Mouse (Mus musculus) lung, embryonic 14.5 days (tissue): Measurements from ENCODE around the gene Serinc5. TPM values are rescaled to one million over a fixed set of nuclear protein-coding genes. Genes with fewer than 3 reads are reported as not detected.

Experiments
- ATAC-seq: fragments of 200-750 bp; cut with Nextera tagmentation; 2 replicates; pipeline ENCODE4 v1.8.0; 2017; ENCODE audit warnings: mild to moderate bottlenecking, moderate TSS enrichment, moderate library complexity; ENCODE audit not compliant: insufficient read depth
- DNase-seq: peaks from one replicate; pipeline ENCODE4 v3.0.0-alpha.2; 2015
- H3K27ac ChIP-seq: fragments of 300-500 bp; sonication (generic); 2 replicates; pipeline ENCODE4 v1.5.1; 2014; ENCODE audit warnings: low read depth, mild to moderate bottlenecking, moderate library complexity
- H3K27me3 ChIP-seq: fragments of 300-500 bp; sonication (generic); 2 replicates; pipeline ENCODE4 v1.6.1; 2014; ENCODE audit warnings: low read length, control low read depth; ENCODE audit not compliant: insufficient read depth
- H3K36me3 ChIP-seq: fragments of 300-500 bp; sonication (generic); 2 replicates; pipeline ENCODE4 v1.6.1; 2014; ENCODE audit warnings: control low read depth; ENCODE audit not compliant: insufficient read depth
- H3K4me1 ChIP-seq: fragments of 300-500 bp; sonication (generic); 2 replicates; pipeline ENCODE4 v1.6.1; 2014; ENCODE audit warnings: antibody characterized with exemption, control low read depth; ENCODE audit not compliant: insufficient read depth
- H3K4me2 ChIP-seq: fragments of 300-500 bp; sonication (generic); 2 replicates; pipeline ENCODE4 v1.6.1; 2014; ENCODE audit warnings: mild to moderate bottlenecking
- H3K4me3 ChIP-seq: fragments of 300-500 bp; sonication (generic); 2 replicates; pipeline ENCODE4 v1.5.1; 2014; ENCODE audit warnings: low read depth, low read length
- H3K9ac ChIP-seq: fragments of 300-500 bp; sonication (generic); 2 replicates; pipeline ENCODE4 v1.6.1; 2014
- H3K9me3 ChIP-seq: fragments of 300-500 bp; sonication (generic); 2 replicates; pipeline ENCODE4 v1.6.1; 2016; ENCODE audit warnings: low read depth, low read length, control low read depth
- CTCF ChIP-seq: IDR thresholded peaks from 2 replicates; pipeline ENCODE4 v1.5.1; 2016; ENCODE audit warnings: antibody characterized with exemption, low read depth
- WGBS: fragments of 180-500 bp; shearing (Covaris S2); extraction: QIAGEN DNeasy Blood & Tissue Kit; methylation state at CpG from one replicate; pipeline ENCODE4 v1.1.7; 2014; 5-methylcytosine and 5-hydroxymethylcytosine counted together
- polyA plus RNA-seq: library from polyadenylated mRNA; unstranded; fragments of >200 nt; fragmentation: Nextera tagmentation; extraction: Ambion mirVana; gene quantifications from 2 replicates; pipeline ENCODE4 v1.2.1, GENCODE M21; 2014

The Serinc5 gene
- polyA plus RNA-seq, 1 experiment from 2014 or later = 22.0 TPM

DNA sequence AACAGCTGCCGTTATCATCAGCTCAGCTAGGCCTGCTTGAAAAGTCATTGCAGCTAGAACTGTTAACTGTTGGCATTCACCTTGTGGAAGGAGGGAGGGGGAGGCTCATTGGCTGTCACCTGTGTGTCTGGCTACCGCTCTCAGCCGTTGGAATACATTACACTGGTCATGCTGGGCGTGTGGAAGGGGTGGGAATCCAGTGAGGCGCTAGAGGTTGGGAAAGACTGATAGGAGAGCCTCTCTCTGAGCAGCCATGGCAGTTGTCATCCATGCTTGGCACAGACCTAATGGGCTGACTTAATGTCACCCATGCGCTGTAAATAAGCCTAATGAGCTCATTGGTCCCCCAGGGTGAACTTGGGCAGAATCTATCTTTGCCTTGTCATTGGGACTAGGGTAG is 120.9 kb downstream of the Serinc5 start:
- ATAC-seq = no peak
- no peak for DNase-seq
- no peaks in the 10 kb centered on the region for H3K36me3 ChIP-seq
- TF ChIP-seq CTCF = no peak
- H3K4me1 ChIP-seq = peaks cover 3% of the 10 kb centered on the region; the same call in 1 of the 2 replicates
- H3K4me2 ChIP-seq = no peak overlapping the region
- H3K9ac ChIP-seq = no peak overlapping the region
- H3K9me3 ChIP-seq = no peaks in the 10 kb centered on the region
- 69% methylated on average over 6 of the region's 6 CpGs for WGBS
- no peaks in the 10 kb centered on the region for H3K27me3 ChIP-seq
- H3K27ac ChIP-seq = no peak overlapping the region
- H3K4me3 ChIP-seq = no peak overlapping the region

DNA sequence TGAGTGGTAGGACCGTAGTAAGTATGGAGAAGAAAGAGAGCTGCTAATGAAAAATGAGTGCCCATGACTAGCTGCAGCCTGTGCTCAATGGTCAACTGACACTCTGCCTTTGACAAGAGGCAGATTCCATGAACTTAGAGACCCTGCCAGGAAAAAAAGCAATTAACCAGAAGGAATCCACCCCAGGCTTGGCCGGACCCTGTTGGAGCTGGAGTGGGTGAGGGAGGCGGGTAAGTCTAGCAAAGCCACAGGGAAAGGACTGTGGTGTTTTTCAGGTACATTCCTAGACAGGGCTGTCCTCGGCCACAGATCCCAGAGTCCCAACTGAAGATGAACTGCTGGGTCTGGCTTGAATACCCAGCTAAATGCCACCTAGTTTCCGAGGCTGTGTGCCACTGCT is 121.9 kb downstream of the Serinc5 start:
- no peak for TF ChIP-seq CTCF
- Histone ChIP-seq H3K9me3 (no peaks in the 10 kb centered on the region), H3K4me1 (peaks cover 3% of the 10 kb centered on the region; the same call in 1 of the 2 replicates), H3K27me3 (no peaks in the 10 kb centered on the region), H3K36me3 (no peaks in the 10 kb centered on the region), H3K4me3 (no peak overlapping the region), H3K4me2 (no peak overlapping the region), H3K9ac (no peak overlapping the region), H3K27ac (no peak overlapping the region)
- 66% methylated on average over 5 of the region's 5 CpGs for WGBS
- ATAC-seq (peak; percentile 11; the same call in 1 of the 2 replicates), DNase-seq (peak; percentile 27)

DNA sequence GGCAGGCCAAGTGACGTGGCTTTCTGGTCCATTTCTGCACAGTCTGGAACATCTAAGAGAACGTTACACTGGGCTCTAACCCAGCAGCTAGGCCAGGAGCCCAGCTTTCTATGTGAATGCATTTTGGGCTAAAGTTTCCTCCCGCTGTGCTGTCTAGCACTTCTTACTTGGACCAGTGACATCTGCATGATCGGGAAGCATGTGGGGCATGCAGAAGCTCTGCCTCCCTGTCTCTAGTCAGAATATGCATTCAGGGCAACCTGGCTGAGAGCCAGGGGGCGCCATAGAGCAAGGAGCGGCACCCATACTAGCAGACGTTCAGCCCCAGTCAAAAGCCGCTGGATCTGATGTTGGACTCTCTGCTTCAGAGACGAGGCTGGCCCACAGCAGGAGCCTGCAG is 122.4 kb downstream of the Serinc5 start:
- no peaks in the 10 kb centered on the region for H3K36me3 ChIP-seq
- 39% methylated on average over 9 of the region's 9 CpGs for WGBS
- no peak overlapping the region for H3K4me3 ChIP-seq
- H3K27me3 ChIP-seq = no peaks in the 10 kb centered on the region
- DNase-seq (peak; percentile 73), ATAC-seq (peak; percentile 4; the same call in 1 of the 2 replicates)
- no peak overlapping the region for H3K9ac ChIP-seq
- peaks cover 3% of the 10 kb centered on the region; the same call in 1 of the 2 replicates for H3K4me1 ChIP-seq
- TF ChIP-seq CTCF = peak; percentile 74
- H3K27ac ChIP-seq = no peak overlapping the region
- no peak overlapping the region for H3K4me2 ChIP-seq
- H3K9me3 ChIP-seq = no peaks in the 10 kb centered on the region

DNA sequence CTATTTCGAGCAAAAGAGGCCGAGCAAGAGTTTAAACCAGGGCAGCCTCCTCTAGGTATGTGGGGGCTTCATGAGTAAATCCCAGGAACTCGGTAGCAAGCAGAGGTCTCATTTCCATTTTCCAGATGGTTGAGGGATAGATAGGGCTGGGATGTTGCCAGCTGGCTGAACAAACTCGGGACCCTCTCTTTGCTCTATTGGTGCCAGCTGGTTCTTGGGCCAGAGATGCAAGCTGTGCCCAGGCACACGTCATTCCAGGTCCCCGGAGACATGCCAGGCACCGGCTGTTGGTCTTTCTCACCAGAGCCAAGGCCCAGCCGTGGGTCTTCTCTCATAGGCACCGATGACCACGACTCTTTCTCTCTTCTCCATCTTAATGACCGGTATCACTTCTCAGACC is 122.8 kb downstream of the Serinc5 start:
- H3K4me3 ChIP-seq = no peak overlapping the region
- H3K9ac ChIP-seq = no peak overlapping the region
- H3K27me3 ChIP-seq = no peaks in the 10 kb centered on the region
- TF ChIP-seq CTCF = no peak
- no peak for ATAC-seq
- no peak overlapping the region for H3K27ac ChIP-seq
- H3K4me2 ChIP-seq = no peak overlapping the region
- no peaks in the 10 kb centered on the region for H3K36me3 ChIP-seq
- DNase-seq = no peak
- H3K9me3 ChIP-seq = no peaks in the 10 kb centered on the region
- 83% methylated on average over 11 of the region's 11 CpGs for WGBS
- peaks cover 3% of the 10 kb centered on the region; the same call in 1 of the 2 replicates for H3K4me1 ChIP-seq

DNA sequence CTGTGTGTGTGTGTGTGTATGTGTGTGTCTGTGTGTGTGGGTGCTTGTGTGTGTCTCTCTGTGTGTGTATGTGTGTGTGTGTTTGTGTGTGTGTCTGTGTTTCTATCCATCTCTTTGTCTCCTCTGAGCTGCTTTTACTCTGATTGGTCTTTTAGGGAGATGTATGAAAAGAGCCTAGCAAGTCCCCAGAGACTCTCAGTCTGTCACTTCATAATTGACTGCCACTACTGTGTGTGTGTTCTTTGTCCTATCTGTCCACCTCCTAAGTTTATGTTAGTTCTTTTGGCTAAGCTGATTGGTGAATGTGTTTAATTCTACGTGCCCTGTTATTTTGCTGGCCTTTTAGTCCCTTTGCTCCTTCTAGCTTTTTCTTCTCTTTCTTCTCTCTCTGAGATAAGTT is 124.8 kb downstream of the Serinc5 start:
- H3K4me2 ChIP-seq = no peak overlapping the region
- no peak overlapping the region for H3K9ac ChIP-seq
- 62% methylated on average over 1 of the region's 1 CpGs for WGBS
- no peaks in the 10 kb centered on the region for H3K27me3 ChIP-seq
- DNase-seq (no peak), ATAC-seq (no peak)
- peaks cover 3% of the 10 kb centered on the region; the same call in 1 of the 2 replicates for H3K4me1 ChIP-seq
- no peak overlapping the region for H3K27ac ChIP-seq
- no peak for TF ChIP-seq CTCF
- H3K4me3 ChIP-seq = no peak overlapping the region
- H3K9me3 ChIP-seq = no peaks in the 10 kb centered on the region
- H3K36me3 ChIP-seq = no peaks in the 10 kb centered on the region

DNA sequence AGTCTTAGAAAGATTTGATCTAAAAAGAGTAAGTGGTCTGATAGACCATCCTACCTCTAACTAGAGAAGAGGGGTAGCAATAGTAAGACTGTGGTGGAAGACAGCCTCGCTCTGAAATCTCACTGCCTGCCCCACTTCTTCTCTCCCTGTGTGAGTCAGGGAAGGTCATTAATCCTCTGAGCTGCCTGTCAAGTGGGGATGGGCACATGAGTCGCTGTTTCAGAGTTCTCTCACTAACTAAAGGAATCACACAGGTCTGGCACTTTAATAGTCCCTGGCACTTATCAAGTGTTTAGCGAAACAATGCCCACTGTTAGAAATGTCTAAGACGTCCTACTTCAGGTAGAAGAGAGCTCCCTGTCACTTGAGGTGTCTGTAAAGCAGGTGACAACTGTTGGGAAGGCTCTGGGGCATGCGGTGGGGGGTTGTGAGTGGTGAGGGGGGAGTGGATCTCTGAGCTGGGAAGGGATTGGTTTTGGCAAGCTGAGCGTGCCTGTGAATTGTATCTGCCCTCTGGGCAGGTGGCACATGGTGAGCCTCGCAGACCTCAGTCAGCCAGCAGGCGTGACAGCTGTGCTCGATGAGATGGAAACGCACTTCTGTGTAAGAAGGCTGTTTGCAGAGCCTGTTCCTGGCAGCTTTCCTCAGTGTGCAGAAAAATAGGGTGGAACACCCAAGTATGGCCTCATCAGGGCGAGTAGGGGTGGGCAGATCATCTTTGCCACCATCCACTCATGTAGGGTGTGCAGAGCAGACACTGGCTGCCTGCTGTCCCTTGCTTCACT is 125.8 kb downstream of the Serinc5 start:
- Histone ChIP-seq H3K4me2 (no peak overlapping the region), H3K4me1 (peaks cover 3% of the 10 kb centered on the region; the same call in 1 of the 2 replicates), H3K9ac (no peak overlapping the region), H3K27me3 (no peaks in the 10 kb centered on the region), H3K36me3 (no peaks in the 10 kb centered on the region), H3K27ac (no peak overlapping the region), H3K4me3 (no peak overlapping the region), H3K9me3 (no peaks in the 10 kb centered on the region)
- TF ChIP-seq CTCF = no peak
- DNase-seq (no peak), ATAC-seq (no peak)
- WGBS = 37% methylated on average over 11 of the region's 11 CpGs

DNA sequence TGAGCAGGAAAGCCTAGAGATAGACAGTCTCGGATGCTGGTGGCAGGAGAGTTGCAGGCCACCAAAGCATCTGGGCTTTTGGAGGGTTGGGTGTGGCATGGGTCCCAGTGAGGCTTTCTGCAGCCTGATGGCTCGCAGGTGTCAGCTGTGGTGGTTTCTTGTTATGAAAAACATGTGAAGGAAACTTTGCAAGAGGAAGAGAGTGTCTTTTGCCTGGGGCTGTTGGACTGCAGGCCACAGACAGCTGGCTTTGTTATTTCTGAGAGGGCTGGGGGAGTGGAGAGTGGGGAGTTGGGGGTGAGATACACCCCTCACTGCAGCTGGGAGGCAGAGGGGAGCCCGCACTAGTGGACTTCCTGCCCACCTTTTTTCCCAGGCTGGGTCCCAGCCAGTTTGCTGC is 127.9 kb downstream of the Serinc5 start:
- ATAC-seq = no peak
- H3K9me3 ChIP-seq = no peaks in the 10 kb centered on the region
- H3K27ac ChIP-seq = no peak overlapping the region
- H3K4me3 ChIP-seq = no peak overlapping the region
- 73% methylated on average over 3 of the region's 3 CpGs for WGBS
- no peaks in the 10 kb centered on the region for H3K36me3 ChIP-seq
- H3K4me2 ChIP-seq = no peak overlapping the region
- no peaks in the 10 kb centered on the region for H3K4me1 ChIP-seq
- no peak for TF ChIP-seq CTCF
- H3K9ac ChIP-seq = no peak overlapping the region
- no peaks in the 10 kb centered on the region for H3K27me3 ChIP-seq
- DNase-seq = no peak
